Mouse (Mus musculus) bone marrow macrophage, adult 2 months (primary cell): ENCODE measurements around the gene Gbx2. TPM values are rescaled to one million over a fixed set of nuclear protein-coding genes. Genes with fewer than 3 reads are reported as not detected.
A peak's percentile ranks its signal among the peaks of the same experiment; 100 is the strongest.

Experiments used
- H3K27ac ChIP-seq: 2 replicates; pipeline ENCODE4 v1.5.1; 2012; ENCODE audit warnings: low read depth, low read length; ENCODE audit not compliant: insufficient read depth
- H3K4me1 ChIP-seq: 2 replicates; pipeline ENCODE4 v1.6.1; 2012; ENCODE audit warnings: low read length; ENCODE audit not compliant: control insufficient read depth, insufficient read depth
- H3K4me3 ChIP-seq: 2 replicates; pipeline ENCODE4 v1.5.1; 2012; ENCODE audit warnings: mild to moderate bottlenecking, low read length, moderate library complexity; ENCODE audit not compliant: insufficient read depth
- CTCF ChIP-seq: IDR thresholded peaks from 2 replicates; pipeline ENCODE4 v1.5.1; 2012; ENCODE audit warnings: low read depth, mild to moderate bottlenecking, low read length, moderate library complexity
- POLR2A ChIP-seq: IDR thresholded peaks from 2 replicates; pipeline ENCODE4 v1.6.1; 2012; ENCODE audit warnings: mild to moderate bottlenecking, low read depth, low read length, borderline replicate concordance
- polyA plus RNA-seq: library from polyadenylated mRNA; stranded (reverse); fragments of >200 nt; gene quantifications from 2 replicates; pipeline ENCODE4 v1.2.4, GENCODE M21; 2012; ENCODE audit not compliant: missing spikeins, insufficient read depth, insufficient read length

Gbx2 gene
- polyA plus RNA-seq, 1 experiment, result not detected

DNA sequence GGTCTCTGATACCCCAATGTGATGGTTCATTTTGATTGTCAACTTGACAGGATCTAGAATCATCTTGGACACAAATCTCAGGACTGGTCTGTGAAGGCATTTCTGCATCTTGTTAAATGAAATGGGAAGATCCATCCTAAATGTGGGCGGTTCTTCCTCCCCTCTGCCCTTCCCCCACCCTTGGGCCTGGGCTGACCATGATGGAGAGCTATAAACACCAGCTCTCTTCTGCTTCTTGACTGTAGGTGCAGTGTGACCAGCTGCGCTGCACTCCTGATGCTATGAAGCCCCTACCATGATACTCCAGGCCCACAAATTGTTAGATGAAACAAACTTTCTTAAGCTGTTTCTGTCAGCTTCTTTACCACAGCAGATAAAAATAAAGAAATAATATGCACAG, 32.3 kb upstream of the Gbx2 start:
- H3K4me1 ChIP-seq, result no peaks in the 10 kb centered on the region
- TF ChIP-seq POLR2A (no peak), CTCF (no peak)
- H3K4me3 ChIP-seq, result no peak overlapping the region
- H3K27ac ChIP-seq, result no peak overlapping the region

DNA sequence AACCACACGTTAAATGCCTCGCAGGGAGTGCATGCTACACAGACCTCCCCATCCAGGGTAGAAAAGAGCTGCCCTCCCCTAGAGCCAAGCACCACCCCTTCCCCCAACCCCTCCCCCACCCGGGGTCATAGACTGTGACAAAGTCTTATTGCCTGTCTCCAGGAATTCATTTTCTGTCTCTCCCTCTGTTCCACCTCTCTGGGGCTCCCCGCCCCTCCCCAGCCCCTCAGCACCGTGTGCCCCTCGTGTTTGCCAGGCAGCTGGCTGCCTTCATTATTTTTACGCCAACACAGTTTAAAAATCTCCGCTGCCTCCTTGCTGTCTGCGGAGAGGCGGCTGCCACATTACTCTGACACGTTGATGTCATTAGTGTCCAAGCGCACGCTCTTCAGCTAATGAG, 31.1 kb upstream of the Gbx2 start:
- no peak overlapping the region for H3K27ac ChIP-seq
- H3K4me1 ChIP-seq, result no peaks in the 10 kb centered on the region
- TF ChIP-seq POLR2A (no peak), CTCF (no peak)
- H3K4me3 ChIP-seq, result no peak overlapping the region

DNA sequence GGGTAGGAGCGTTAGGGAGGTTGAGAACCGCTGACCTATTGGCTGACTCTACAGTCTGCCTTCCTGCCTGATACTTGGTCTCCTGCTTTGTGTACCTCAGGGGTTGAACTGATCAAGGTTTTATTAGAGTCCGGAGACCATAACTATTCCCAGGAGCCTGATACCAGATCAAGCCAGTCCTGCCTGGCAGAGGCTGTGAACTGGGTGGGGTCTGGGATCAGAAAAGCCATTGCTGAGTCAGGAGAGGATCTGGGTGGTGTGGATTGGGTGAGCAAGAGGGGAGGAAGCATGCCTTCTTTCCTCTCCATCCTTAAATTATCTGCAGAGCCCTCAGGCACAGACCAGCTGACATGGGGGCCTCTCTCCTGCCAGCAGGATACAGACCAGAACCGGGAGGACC, 28.4 kb upstream of the Gbx2 start:
- H3K4me1 ChIP-seq, result no peaks in the 10 kb centered on the region
- TF ChIP-seq CTCF, result no peak
- H3K27ac ChIP-seq, result no peak overlapping the region
- H3K4me3 ChIP-seq, result no peak overlapping the region

DNA sequence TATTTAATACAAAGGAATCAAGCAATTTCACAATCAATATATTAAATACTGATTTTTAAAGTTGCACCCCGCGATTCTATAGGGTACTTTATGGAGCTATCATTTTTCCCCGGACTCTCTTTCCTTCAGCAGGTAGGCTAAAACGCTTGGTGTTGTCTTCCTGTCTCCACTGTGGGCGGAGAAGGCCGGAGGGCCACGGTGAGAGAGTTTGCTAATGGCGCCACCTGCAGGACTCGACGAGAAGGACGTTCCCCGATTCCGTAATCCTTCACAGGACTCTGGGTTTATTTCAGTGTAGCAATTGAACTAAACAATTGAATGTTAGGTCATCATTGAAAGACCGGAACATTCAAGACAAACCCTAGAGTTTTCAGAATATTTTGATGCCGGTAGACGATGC, 12.2 kb upstream of the Gbx2 start:
- TF ChIP-seq POLR2A (no peak), CTCF (peak; percentile 91)
- Histone ChIP-seq H3K4me1 (peaks cover 8% of the 10 kb centered on the region; the same call in 1 of the 2 replicates), H3K27ac (no peak overlapping the region), H3K4me3 (no peak overlapping the region)

DNA sequence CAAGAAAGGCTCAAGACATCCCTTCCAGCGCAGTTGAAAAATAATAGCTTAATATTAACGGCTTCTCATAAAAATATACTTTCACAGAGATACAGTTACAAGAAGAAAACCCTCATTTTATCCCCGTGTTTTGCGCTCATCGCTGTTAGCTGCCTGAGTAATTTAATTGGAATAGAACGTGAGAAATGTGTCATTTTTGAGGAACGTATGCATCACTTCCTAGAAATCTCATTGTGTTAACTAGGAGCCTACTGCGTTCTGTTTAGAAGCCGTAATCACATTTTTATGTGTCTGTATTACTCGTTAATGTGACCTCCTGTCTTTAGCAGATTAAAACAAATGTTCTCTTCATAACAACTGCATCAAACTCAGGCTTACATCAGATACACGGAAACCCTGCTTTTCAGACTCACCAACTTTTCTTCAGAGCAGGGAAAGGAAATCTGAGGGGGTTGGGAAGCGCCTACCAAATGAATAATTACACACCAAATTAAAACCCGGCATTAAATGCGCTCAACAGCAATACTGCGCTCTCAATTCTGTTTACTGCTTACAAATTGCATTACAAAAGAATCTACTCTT, 11.5 kb upstream of the Gbx2 start:
- Histone ChIP-seq H3K4me3 (peak overlapping the region; percentile 54; the same call in 1 of the 2 replicates), H3K27ac (no peak overlapping the region), H3K4me1 (peaks cover 8% of the 10 kb centered on the region; the same call in 1 of the 2 replicates)

DNA sequence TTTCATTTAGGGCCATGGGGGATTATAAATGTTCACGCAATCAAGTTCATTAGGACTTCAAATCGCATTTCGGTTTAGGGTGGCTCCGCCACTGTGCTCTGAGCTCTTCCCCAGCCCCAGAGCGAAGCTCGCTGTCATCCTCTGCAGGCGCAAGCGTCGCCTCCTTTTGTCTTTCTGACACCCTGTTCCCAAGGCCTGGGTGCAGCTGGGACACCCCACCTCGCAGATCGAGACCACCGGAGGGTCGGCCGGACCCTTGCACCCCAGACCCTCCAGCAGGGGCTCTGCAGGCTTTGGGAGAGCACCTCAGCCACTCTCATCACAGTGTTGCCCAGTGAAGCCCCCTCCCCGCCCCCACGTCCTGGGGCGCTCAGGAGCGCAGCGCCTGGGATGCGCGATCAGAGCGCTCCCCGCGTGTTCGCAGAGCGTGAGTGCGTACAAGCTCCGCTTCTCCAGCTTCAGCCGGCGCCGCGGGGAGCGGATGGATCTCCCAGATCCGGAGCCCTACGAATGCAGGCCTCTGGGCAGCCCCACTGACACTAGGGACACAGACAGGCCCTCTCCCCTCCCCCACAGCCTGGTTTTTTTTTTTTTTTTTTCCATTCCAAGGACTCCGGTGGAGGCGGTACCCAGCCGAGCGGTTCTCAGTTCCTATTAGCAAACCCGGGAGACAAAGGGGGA, 10.9 kb upstream of the Gbx2 start:
- H3K27ac ChIP-seq, result no peak overlapping the region
- TF ChIP-seq CTCF, result no peak
- no peak for TF ChIP-seq POLR2A
- H3K4me3 ChIP-seq, result peak overlapping the region; percentile 54
- peaks cover 8% of the 10 kb centered on the region; the same call in 1 of the 2 replicates for H3K4me1 ChIP-seq

More for the DNA sequence above, 11.5 kb upstream of the Gbx2 start:
- TF ChIP-seq POLR2A, result no peak

DNA sequence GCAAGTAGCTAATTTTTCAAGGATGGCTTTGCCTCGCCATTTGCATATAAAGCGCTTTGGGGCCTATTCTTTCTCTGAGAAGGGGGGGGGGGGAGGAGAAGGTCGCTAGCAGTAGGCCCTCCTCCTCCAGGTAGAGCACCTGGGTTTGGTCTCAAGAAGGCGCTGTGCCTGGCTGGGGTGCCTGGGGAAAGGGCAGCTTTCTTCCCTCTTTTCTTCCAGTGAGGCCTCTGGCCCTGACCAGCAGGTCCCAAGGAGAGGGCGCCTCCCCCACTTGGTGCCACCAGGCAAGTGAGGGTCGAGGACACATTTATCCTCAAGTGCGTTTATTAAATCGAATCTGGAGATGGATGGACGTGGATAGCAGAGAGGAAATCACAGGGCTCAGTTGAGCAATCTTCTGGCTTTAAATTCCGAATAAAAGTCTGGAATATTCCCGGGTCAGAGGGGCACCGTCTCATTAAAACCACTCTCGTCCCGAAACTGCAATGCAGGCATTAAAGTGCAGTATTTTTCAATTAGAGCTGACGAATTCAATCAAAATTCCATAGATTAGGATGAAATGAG, 10.1 kb upstream of the Gbx2 start:
- Histone ChIP-seq H3K27ac (no peak overlapping the region), H3K4me3 (no peak overlapping the region), H3K4me1 (peaks cover 8% of the 10 kb centered on the region; the same call in 1 of the 2 replicates)
- TF ChIP-seq POLR2A (no peak), CTCF (no peak)

DNA sequence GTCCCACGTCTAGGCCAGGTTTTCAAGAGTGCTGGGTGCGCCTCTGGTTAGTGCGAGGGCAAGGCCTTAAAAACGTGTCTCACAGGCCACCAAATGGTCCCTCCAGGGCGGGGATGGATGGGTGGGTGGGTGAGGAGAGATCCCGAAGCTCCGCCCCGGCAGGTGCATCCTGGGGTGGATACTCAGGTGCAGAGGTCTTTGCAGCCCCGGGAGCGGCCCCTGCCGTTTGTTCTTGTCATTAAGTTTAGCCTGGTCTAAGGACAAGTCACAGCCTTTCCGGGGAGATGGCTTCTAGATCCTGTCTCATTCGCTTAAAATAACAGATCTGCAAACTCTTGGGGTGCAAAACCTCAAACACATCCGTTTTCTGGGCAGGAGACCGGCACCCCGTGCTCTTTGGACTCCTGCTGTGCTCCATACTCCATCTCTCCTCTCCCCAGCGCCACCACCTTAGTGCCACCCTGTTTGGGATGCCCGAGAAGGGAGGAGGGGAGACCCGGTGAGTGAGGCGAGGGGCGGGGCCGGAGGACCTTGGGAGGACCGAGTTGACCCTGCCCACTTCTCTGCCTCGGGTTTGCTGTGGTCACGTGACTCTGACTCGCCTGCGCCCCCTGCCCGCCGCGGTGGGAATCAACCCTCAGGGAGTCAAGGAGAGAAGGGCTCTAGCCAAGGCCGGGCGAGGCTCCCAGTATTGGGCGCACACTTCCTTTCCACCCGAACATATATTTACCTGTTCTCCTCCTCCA, 9.2 kb upstream of the Gbx2 start:
- H3K4me3 ChIP-seq, result peak overlapping the region; percentile 18; the same call in 1 of the 2 replicates
- TF ChIP-seq POLR2A (no peak), CTCF (peak; percentile 63)
- peaks cover 8% of the 10 kb centered on the region; the same call in 1 of the 2 replicates for H3K4me1 ChIP-seq
- no peak overlapping the region for H3K27ac ChIP-seq

DNA sequence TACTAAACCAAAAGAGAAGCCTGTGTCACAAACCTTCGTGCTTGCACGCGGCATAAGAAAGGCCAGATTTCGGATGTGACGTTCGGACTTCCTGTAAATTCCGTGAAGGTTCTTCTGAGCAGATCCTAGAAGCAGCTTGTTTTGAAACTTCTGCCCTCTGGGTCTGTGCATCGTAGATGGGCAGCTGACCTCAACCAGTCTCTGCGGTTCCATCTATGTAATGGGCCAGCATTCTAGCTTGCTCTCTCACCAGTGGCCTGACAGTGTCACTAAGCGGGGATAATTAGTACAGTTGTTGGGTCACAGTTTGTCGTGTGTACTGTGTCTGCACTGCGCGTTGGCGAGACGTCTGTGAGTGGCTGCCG, 8.6 kb upstream of the Gbx2 start:
- Histone ChIP-seq H3K4me3 (no peak overlapping the region), H3K4me1 (peaks cover 8% of the 10 kb centered on the region; the same call in 1 of the 2 replicates), H3K27ac (no peak overlapping the region)
- no peak for TF ChIP-seq CTCF
- no peak for TF ChIP-seq POLR2A
